Mouse (Mus musculus): ENCODE results near the gene Zfp518a. TPM values are rescaled to one million over a fixed set of nuclear protein-coding genes. Genes with fewer than 3 reads are reported as not detected.

Zfp518a gene
- total and polyA plus RNA-seq, 3 experiments = 2.5 to 22.0 (median 3.1) TPM

DNA sequence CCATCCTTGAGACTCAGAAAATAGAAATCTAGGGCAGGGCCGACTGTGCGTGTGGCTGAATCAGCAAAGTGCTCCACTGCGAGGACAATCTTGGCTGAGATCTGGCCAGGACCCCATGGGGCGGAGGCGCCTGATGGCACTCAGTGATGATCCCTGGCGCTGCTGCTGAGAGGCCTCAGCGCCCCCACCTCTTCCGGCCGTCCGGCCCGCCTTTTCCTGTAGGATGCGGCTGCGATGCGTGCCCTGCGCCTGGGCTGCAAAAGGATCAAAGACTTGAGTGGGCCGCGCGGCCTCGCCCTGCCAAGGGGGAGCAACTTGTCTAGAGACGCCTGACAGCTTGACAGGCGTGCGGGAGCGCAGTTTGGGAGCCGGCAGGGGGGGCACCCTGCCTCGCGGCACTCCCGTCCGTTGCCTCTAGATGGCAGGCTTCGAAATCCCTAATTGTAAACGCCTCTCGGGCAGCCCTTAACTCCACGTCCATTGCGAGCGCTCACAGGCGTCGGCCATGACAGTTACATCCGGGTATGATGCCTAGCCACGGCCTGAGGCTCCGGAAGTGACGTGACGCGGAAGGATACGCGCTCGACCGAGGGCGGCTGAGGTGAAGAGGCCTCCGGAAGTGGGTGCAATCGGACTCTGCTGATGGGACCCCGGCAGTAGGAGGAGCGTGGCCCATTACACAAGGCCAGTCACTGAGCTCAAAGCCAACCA lies 21.4 kb upstream of the Zfp518a start:
- no peaks in the 10 kb centered on the region for H3K9me3 ChIP-seq (replicated peaks; ENCODE audit: insufficient read depth, low read length)
- H3K27me3 ChIP-seq (ENCODE audit: control insufficient read depth in 1 of 2, insufficient read depth in 2 of 2, low read length in 2 of 2) = peaks cover 1 to 4% of the 10 kb centered on the region in 2 experiments; a peak in 1 of 4 replicates
- H3K27ac ChIP-seq (ENCODE audit: control insufficient read depth, low read depth, low read length) = no peak overlapping the region
- H3K4me1 ChIP-seq (ENCODE audit: control insufficient read depth in 1 of 2, insufficient read depth in 2 of 2, low read length in 2 of 2) = no peaks in the 10 kb centered on the region
- DNase-seq (ENCODE audit: low read depth, low spot score) = no peak
- no peaks in the 10 kb centered on the region for H3K79me2 ChIP-seq (ENCODE audit: control insufficient read depth, insufficient read depth, low read length, poor library complexity)
- no peak overlapping the region for H3K4me3 ChIP-seq (ENCODE audit: control insufficient read depth in 1 of 2, insufficient read depth in 1 of 2, low read depth in 2 of 2, low read length in 2 of 2)
- TF ChIP-seq TAL1 (IDR thresholded peaks at IDR 0.05; ENCODE audit: low read length) (no peak), CTCF (IDR thresholded peaks at IDR 0.05 in 2 of 3, conservative IDR thresholded peaks at IDR 0.05 in 1 of 3; ENCODE audit: control insufficient read depth in 1 of 3, insufficient read depth in 1 of 3, low read depth in 2 of 3, low read length in 3 of 3, poor library complexity in 1 of 3, severe bottlenecking in 1 of 3) (peak in 2 of 3 experiments; percentile 20 to 41; a peak in 3 of 6 replicates)
- H3K36me3 ChIP-seq (ENCODE audit: control insufficient read depth in 1 of 2, insufficient read depth in 2 of 2, low read length in 2 of 2) = no peaks in the 10 kb centered on the region
- no peak overlapping the region for H3K9ac ChIP-seq (ENCODE audit: control insufficient read depth, low read depth, low read length, poor library complexity, severe bottlenecking)

- TF ChIP-seq SIN3A (IDR thresholded peaks at IDR 0.05; ENCODE audit: low read length) (no peak), POLR2AphosphoS5 (IDR thresholded peaks at IDR 0.05; ENCODE audit: borderline replicate concordance, low read depth, low read length) (no peak), MAX (IDR thresholded peaks at IDR 0.05; ENCODE audit: low read length) (no peak), POLR2AphosphoS2 (IDR thresholded peaks at IDR 0.05; ENCODE audit: low read length) (no peak), USF2 (IDR thresholded peaks at IDR 0.05; ENCODE audit: borderline replicate concordance in 1 of 2, insufficient read depth in 1 of 2, low read depth in 1 of 2, low read length in 2 of 2) (no peak), MYC (IDR thresholded peaks at IDR 0.05; ENCODE audit: low read depth, low read length) (no peak), RCOR1 (IDR thresholded peaks at IDR 0.05; ENCODE audit: low read depth, low read length) (no peak), CHD1 (IDR thresholded peaks at IDR 0.05; ENCODE audit: low read depth, low read length) (no peak), ELF1 (IDR thresholded peaks at IDR 0.05; ENCODE audit: low read depth, low read length) (no peak), GATA1 (IDR thresholded peaks at IDR 0.05; ENCODE audit: low read depth, low read length) (no peak), NRF1 (IDR thresholded peaks at IDR 0.05; ENCODE audit: insufficient read depth, low read depth, low read length, poor library complexity, severe bottlenecking) (no peak), POLR2A (IDR thresholded peaks at IDR 0.05; ENCODE audit: control insufficient read depth in 1 of 2, insufficient read depth in 1 of 2, low read depth in 1 of 2, low read length in 2 of 2, poor library complexity in 1 of 2) (no peak), MXI1 (IDR thresholded peaks at IDR 0.05; ENCODE audit: low read depth, low read length) (no peak), UBTF (IDR thresholded peaks at IDR 0.05; ENCODE audit: borderline replicate concordance, insufficient read depth, low read depth, low read length) (no peak), MEF2A (IDR thresholded peaks at IDR 0.05; ENCODE audit: extremely low read depth, insufficient replicate concordance, low read depth, low read length, poor library complexity, severe bottlenecking) (no peak), MAZ (IDR thresholded peaks at IDR 0.05; ENCODE audit: low read depth, low read length) (no peak)
- peaks cover 3 to 15% of the 10 kb centered on the region in 2 experiments for H3K27me3 ChIP-seq (ENCODE audit: control insufficient read depth in 1 of 2, insufficient read depth in 2 of 2, low read length in 2 of 2)
- H3K27ac ChIP-seq (ENCODE audit: control insufficient read depth, low read depth, low read length) = no peak overlapping the region
- no peak overlapping the region for H3K4me3 ChIP-seq (ENCODE audit: control insufficient read depth in 1 of 2, insufficient read depth in 1 of 2, low read depth in 2 of 2, low read length in 2 of 2)
- no peaks in the 10 kb centered on the region for H3K4me1 ChIP-seq (ENCODE audit: control insufficient read depth in 1 of 2, insufficient read depth in 2 of 2, low read length in 2 of 2)
- no peak overlapping the region for H3K9ac ChIP-seq (ENCODE audit: control insufficient read depth, low read depth, low read length, poor library complexity, severe bottlenecking)
- no peaks in the 10 kb centered on the region for H3K79me2 ChIP-seq (ENCODE audit: control insufficient read depth, insufficient read depth, low read length, poor library complexity)
- no peaks in the 10 kb centered on the region for H3K9me3 ChIP-seq (replicated peaks; ENCODE audit: insufficient read depth, low read length)
- DNase-seq (ENCODE audit: low read depth, low spot score) = no peak
- H3K36me3 ChIP-seq (ENCODE audit: control insufficient read depth in 1 of 2, insufficient read depth in 2 of 2, low read length in 2 of 2) = no peaks in the 10 kb centered on the region
Measured at GRCm38 (mm10) chr19:40881700-40882099, 12.8 kb upstream of the Zfp518a start.
